Mouse (Mus musculus): ENCODE measurements at regions not wholly inside any gene's neighbourhood (a gene's known extent, or its start where the extent isn't known, plus 50 kb on each side); places are given as distances from the start of the nearest gene placed in this dataset.
A peak's percentile ranks its signal among the peaks of the same experiment; 100 is the strongest.

GRCm38 (mm10) chr3:45523281-45523680 is 145.1 kb downstream of the Pcdh10 start:
- no peak for DNase-seq

GRCm38 (mm10) chr3:45547091-45547490 is 168.9 kb downstream of the Pcdh10 start:
- no peak for DNase-seq

GRCm38 (mm10) chr3:45555736-45556135 is 177.5 kb downstream of the Pcdh10 start:
- peak; percentile 9 for DNase-seq

- DNase-seq, result no peak
Measured at GRCm38 (mm10) chr3:45572995-45573394, 194.8 kb downstream of the Pcdh10 start.

GRCm38 (mm10) chr3:45577035-45577434 is 198.8 kb downstream of the Pcdh10 start:
- DNase-seq, result no peak

- DNase-seq, result no peak
Measured at GRCm38 (mm10) chr3:45593561-45593960, 215.4 kb downstream of the Pcdh10 start.

- DNase-seq, result no peak
Measured at GRCm38 (mm10) chr3:45602278-45602677, 224.1 kb downstream of the Pcdh10 start.

GRCm38 (mm10) chr3:45603151-45603550 is 225.0 kb downstream of the Pcdh10 start:
- DNase-seq, result no peak

- no peak for DNase-seq
Measured at GRCm38 (mm10) chr3:45620729-45621128, 242.5 kb downstream of the Pcdh10 start.

- DNase-seq, result no peak
Measured at GRCm38 (mm10) chr3:45645856-45646450, 267.8 kb downstream of the Pcdh10 start.

GRCm38 (mm10) chr3:45649361-45649760 is 271.2 kb downstream of the Pcdh10 start:
- no peak for DNase-seq

- DNase-seq, result no peak
Measured at GRCm38 (mm10) chr3:45657023-45657422, 278.8 kb downstream of the Pcdh10 start.

GRCm38 (mm10) chr3:45658093-45658776 is 280.0 kb downstream of the Pcdh10 start:
- no peak for DNase-seq

- DNase-seq, result no peak
Measured at GRCm38 (mm10) chr3:45659052-45659451, 280.9 kb downstream of the Pcdh10 start.

GRCm38 (mm10) chr3:45670434-45670833 is 292.2 kb downstream of the Pcdh10 start:
- no peak for DNase-seq

- no peak for DNase-seq
Measured at GRCm38 (mm10) chr3:45677672-45678071, 299.5 kb downstream of the Pcdh10 start.

GRCm38 (mm10) chr3:45681410-45681809 is 303.2 kb downstream of the Pcdh10 start:
- DNase-seq, result no peak

GRCm38 (mm10) chr3:45707891-45708290 is 329.7 kb downstream of the Pcdh10 start:
- DNase-seq, result no peak
